Mouse (Mus musculus) CH12.LX (cell line): Measurements from ENCODE around the gene Gas1.

ENCODE experiments used
- EP300 ChIP-seq: IDR thresholded peaks from 2 replicates; pipeline ENCODE4 v1.6.1; 2011; ENCODE audit warnings: low read length, improper control_type of control experiment
- MAZ ChIP-seq: IDR thresholded peaks from 2 replicates; pipeline ENCODE4 v1.6.1; 2012; ENCODE audit warnings: low read depth, mild to moderate bottlenecking, inconsistent platforms, low read length, improper control_type of control experiment, moderate library complexity
- ZMIZ1 ChIP-seq: IDR thresholded peaks from 2 replicates; pipeline ENCODE4 v1.6.1; 2012; ENCODE audit warnings: low read depth, mild to moderate bottlenecking, inconsistent platforms, low read length, improper control_type of control experiment
- ZNF384 ChIP-seq: IDR thresholded peaks from 2 replicates; pipeline ENCODE4 v1.6.1; 2012; ENCODE audit warnings: low read depth, low read length, improper control_type of control experiment, inconsistent platforms

- TF ChIP-seq ZMIZ1, result no peak
- TF ChIP-seq MAZ, result no peak
- TF ChIP-seq EP300, result no peak
- TF ChIP-seq ZNF384, result no peak
Measured at GRCm38 (mm10) chr13:60182346-60182745, 5.2 kb upstream of the Gas1 start.
